Mouse (Mus musculus): ENCODE measurements around the gene Nat8f7.
"Not testable (repeated sequence)": the region's sequence is repeated elsewhere in the genome, so short reads cannot be mapped to it uniquely, and the experiment has no call there.

GRCm38 (mm10) chr6:85709206-85709605, 3.8 kb downstream of the Nat8f7 start:
- TF ChIP-seq CTCF (IDR thresholded peaks at IDR 0.05; ENCODE audit: low read depth, low read length); POLR2A (IDR thresholded peaks at IDR 0.05; ENCODE audit: insufficient read depth, low read length): not testable (repeated sequence)
